Mouse (Mus musculus): Measurements from ENCODE around the gene Zfp607a.
"Not testable (repeated sequence)": the region's sequence is repeated elsewhere in the genome, so short reads cannot be mapped to it uniquely, and the experiment has no call there.

The Zfp607a gene

GRCm38 (mm10) chr7:27857227-27857626, at the start of gene Zfp607a:
Zfp607a (plus strand) TSS chr7:27857527.
- no peak for DNase-seq (ENCODE audit: low spot score in 2 of 2)

- DNase-seq (ENCODE audit: low spot score in 2 of 2): no peak
Observed at GRCm38 (mm10) chr7:27818526-27819110, 38.7 kb upstream of the Zfp607a start.

DNA sequence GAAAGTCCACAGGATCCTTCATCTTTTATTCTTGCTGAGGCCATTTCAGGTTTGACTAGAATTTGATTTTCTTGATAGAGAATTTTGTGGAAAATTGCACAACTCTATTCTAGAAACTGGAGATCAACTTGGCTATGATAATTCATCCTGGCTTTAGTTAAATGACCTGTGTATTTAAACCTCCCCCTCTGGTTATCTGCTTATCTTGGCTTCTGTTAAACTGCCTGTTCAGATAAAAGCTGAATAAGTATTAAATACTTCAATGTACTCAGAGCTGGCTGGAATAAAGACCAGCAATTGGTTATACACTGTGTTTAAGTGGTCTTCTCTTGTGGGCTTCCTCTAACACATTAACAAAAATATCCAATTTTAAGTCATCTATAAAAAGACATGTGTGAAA, 34.7 kb upstream of the Zfp607a start:
- no peak for DNase-seq (ENCODE audit: low spot score in 2 of 2)

DNA sequence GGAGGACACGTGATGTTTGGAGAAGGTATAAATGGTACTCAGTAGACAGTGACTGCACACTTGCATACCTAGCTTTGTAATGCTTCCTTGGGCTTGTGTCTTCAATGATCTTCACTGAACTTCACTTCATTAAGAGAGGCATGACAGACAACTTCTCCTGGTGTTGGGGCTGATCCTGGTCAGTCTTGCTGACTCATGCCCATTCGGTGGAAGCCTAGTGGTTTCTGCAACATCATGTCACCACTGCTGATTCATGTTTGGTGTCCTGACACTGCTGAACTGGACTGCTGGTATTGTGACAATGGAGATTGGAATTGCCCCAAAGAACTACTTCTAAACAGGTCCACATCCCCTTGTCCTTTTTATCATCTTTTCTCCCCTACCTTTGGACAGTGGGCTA, 23.2 kb upstream of the Zfp607a start:
- DNase-seq (ENCODE audit: low spot score in 2 of 2): no peak

GRCm38 (mm10) chr7:27837896-27838295, 19.4 kb upstream of the Zfp607a start:
- no peak for DNase-seq (ENCODE audit: low spot score in 2 of 2)

- DNase-seq (ENCODE audit: low spot score in 2 of 2): peak; percentile 73 to 90
Observed at GRCm38 (mm10) chr7:27838323-27839249, 18.7 kb upstream of the Zfp607a start, which contains the start of gene Zfp59. Zfp59 (plus strand) TSS chr7:27838607.

GRCm38 (mm10) chr7:27839596-27839995, 17.7 kb upstream of the Zfp607a start:
- no peak for DNase-seq (ENCODE audit: low spot score in 2 of 2)

DNA sequence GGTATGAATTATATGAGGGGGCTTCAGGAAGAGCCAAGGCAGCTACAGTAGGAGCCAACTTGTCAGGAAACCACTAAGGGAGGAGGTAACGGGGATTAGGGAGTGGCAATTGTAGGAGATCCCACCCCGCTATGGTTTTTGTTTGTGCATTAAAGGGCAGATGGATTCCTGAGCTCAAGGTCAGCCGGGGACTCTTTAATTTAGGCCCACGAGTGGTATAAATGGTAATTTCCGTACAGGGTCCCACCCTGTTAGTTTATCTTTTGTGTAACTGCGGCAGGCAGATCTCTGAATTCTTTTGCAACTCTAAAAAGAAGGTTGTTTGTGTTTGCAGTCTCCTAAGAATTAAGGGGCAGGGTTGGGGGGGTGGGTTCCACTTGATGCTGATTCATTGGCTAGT, 17.2 kb upstream of the Zfp607a start:
- DNase-seq (ENCODE audit: low spot score in 2 of 2): no peak

- DNase-seq (ENCODE audit: low spot score in 2 of 2): no peak
Observed at GRCm38 (mm10) chr7:27859301-27860251, 2.2 kb downstream of the Zfp607a start.

DNA sequence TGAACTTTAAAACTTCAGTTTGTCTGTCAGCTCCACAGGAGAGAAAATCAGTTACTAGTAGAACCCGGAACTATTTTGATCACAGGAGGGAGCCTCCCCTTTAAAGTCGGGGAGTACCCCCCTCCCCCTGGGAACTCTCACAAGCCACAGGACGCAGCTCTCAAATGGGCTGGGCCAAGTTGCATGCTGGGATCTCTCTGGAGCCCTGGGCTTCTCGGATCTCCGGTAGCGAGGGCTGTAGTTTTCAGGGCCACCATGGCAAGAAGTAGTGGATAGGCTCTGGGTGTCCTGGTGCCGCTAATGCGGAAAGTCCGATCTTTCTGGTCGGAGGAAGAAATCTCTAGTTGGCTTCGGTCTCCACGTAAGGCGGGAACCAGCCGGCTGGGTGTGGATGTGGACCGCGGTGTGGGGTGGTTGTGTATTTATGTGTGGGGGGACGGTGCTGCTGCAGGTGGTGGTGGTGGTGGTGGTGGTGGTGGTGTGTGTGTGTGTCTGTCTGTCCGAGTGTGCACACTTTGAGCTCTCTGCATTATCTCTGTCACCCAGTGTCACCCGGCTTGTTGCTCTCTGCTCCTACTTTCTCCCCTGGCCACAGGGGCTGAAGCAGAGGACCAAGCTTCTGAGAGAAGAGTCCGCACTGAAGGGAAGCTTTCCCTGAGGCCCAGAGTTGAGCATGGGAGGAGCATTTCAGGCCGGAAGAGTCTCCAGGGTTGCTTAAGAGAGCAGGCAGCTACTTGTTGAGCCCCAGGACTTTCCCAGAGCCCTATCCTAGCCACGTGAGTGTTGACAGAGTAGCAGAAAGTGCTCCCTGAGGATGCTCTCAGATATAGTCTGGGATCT, 3.3 kb downstream of the Zfp607a start:
- peak; percentile 74 to 87 for DNase-seq (ENCODE audit: low spot score in 2 of 2)

DNA sequence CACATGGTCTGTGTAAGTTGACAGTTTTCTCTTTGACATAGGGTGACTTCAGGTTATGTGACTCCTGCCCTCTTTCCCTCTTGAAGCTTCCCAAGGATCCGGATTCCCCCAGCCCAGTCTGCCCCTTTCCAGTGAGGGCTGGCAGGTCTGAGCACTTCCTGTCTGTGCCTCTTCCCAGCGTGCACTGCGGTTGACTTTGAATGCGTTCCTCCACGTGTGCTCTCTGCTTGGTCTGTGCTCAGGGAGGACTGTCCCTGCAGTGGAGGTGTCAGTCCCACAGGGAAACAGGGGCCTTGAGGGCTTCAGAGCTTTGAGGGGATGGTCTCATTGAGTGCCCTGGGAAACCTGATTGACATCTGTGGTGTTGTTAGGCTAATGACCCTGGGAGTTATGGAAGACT, 5.3 kb downstream of the Zfp607a start:
- not testable (repeated sequence) for DNase-seq (ENCODE audit: low spot score in 2 of 2)

- DNase-seq (ENCODE audit: low spot score in 2 of 2): no peak
Observed at GRCm38 (mm10) chr7:27881721-27882120, 24.4 kb downstream of the Zfp607a start.

- DNase-seq (ENCODE audit: low spot score in 2 of 2): no peak
Observed at GRCm38 (mm10) chr7:27900601-27901000, 43.3 kb downstream of the Zfp607a start.

DNA sequence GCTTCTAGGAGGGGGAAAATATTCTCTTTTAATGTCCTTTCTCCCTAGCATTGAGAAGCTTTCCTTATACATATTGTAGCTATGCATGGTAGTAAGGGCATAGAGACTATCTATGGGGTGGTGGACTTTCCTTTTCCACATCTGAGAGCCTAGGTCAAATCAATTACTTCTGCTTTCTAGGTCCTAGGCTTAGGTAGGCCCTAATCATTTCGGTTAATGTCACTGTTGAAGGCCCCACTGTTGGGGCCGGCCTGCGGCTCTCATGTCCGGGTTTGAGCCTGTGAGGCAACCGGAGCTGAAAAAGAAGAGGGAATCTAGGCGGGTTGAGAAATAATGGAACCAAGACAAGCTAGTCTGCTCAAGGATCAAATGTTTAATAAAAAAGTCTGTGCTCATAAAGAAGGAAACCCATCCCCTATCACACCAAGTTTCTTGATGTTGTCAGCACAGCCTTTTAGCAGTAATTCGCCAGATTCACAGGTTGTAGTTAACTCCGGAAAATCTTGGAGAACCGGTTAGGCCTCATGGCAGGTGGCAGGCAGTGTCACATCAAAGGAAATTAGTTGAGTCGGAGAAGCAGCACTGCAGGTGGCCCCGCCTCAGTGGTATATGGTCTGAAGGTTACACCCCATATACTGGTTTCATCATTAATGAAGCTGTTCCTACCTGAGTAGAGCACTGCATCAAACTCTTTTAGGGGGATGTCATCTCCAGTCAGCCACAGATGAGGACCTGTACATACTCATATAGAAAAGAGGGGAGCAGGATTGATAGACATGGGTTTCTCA, 47.9 kb downstream of the Zfp607a start:
- no peak for DNase-seq (ENCODE audit: low spot score in 2 of 2)

GRCm38 (mm10) chr7:27910952-27911351, 53.6 kb downstream of the Zfp607a start:
- not testable (repeated sequence) for DNase-seq (ENCODE audit: low spot score in 2 of 2)

GRCm38 (mm10) chr7:27927041-27927440, 69.7 kb downstream of the Zfp607a start:
- not testable (repeated sequence) for DNase-seq (ENCODE audit: low spot score in 2 of 2)

- DNase-seq (ENCODE audit: low spot score in 2 of 2): peak; percentile 30 to 51
Observed at GRCm38 (mm10) chr7:27928818-27929695, 71.7 kb downstream of the Zfp607a start, which contains the start of gene Zfp974. Zfp974 (minus strand) TSS chr7:27929460.

All from urinary bladder, postnatal 36 days (tissue).